Mouse (Mus musculus): Measurements from ENCODE around the gene Dus3l. TPM values are rescaled to one million over a fixed set of nuclear protein-coding genes. Genes with fewer than 3 reads are reported as not detected.

The Dus3l gene
- polyA plus RNA-seq, 1 experiment = 40.1 TPM

- Histone ChIP-seq H3K4me3 (ENCODE audit: insufficient read depth, poor library complexity, severe bottlenecking) (no peak overlapping the region), H3K79me3 (ENCODE audit: low read depth) (no peaks in the 10 kb centered on the region), H3K27me3 (ENCODE audit: control insufficient read depth, insufficient read depth, insufficient read length) (no peaks in the 10 kb centered on the region), H3ac (ENCODE audit: control insufficient read depth, insufficient read length, low read depth) (no peak overlapping the region), H3K79me2 (ENCODE audit: control insufficient read depth, insufficient read depth) (no peaks in the 10 kb centered on the region), H3K36me3 (ENCODE audit: control insufficient read depth, insufficient read depth) (no peaks in the 10 kb centered on the region)
- TF ChIP-seq MYOD1 (IDR thresholded peaks at IDR 0.05; ENCODE audit: control insufficient read depth, insufficient read length, low read depth) = no peak
- no peak for TF ChIP-seq FOSL1 (IDR thresholded peaks at IDR 0.05; ENCODE audit: insufficient read depth, low read length, poor library complexity, severe bottlenecking)
- no peak for TF ChIP-seq USF1 (IDR thresholded peaks at IDR 0.05; ENCODE audit: low read depth)
- TF ChIP-seq MYOG (IDR thresholded peaks at IDR 0.05; ENCODE audit: control insufficient read depth, extremely low read depth, insufficient read length) = no peak
- no peak for TF ChIP-seq MAX (IDR thresholded peaks at IDR 0.05)
- no peak for TF ChIP-seq CTCF (IDR thresholded peaks at IDR 0.05; ENCODE audit: control insufficient read depth, insufficient read depth, insufficient read length)
- no peak for TF ChIP-seq CEBPB (IDR thresholded peaks at IDR 0.05; ENCODE audit: low read depth)
These were observed 34.7 kb downstream of the Dus3l start for GRCm38 (mm10) chr17:56799276-56799675.

- H3ac ChIP-seq (ENCODE audit: control insufficient read depth, insufficient read length, low read depth) = no peak overlapping the region
- H3K79me2 ChIP-seq (ENCODE audit: control insufficient read depth, insufficient read depth) = no peaks in the 10 kb centered on the region
- no peaks in the 10 kb centered on the region for H3K27me3 ChIP-seq (ENCODE audit: control insufficient read depth, insufficient read depth, insufficient read length)
- no peaks in the 10 kb centered on the region for H3K79me3 ChIP-seq (ENCODE audit: low read depth)
- TF ChIP-seq CEBPB (IDR thresholded peaks at IDR 0.05; ENCODE audit: low read depth) (no peak), USF1 (IDR thresholded peaks at IDR 0.05; ENCODE audit: low read depth) (no peak), MAX (IDR thresholded peaks at IDR 0.05) (no peak), FOSL1 (IDR thresholded peaks at IDR 0.05; ENCODE audit: insufficient read depth, low read length, poor library complexity, severe bottlenecking) (no peak), MYOD1 (IDR thresholded peaks at IDR 0.05; ENCODE audit: control insufficient read depth, insufficient read length, low read depth) (no peak), CTCF (IDR thresholded peaks at IDR 0.05; ENCODE audit: control insufficient read depth, insufficient read depth, insufficient read length) (no peak)
- no peak overlapping the region for H3K4me3 ChIP-seq (ENCODE audit: insufficient read depth, poor library complexity, severe bottlenecking)
- no peaks in the 10 kb centered on the region for H3K36me3 ChIP-seq (ENCODE audit: control insufficient read depth, insufficient read depth)
These were observed 37.5 kb downstream of the Dus3l start for GRCm38 (mm10) chr17:56802065-56802464.

- TF ChIP-seq FOSL1 (IDR thresholded peaks at IDR 0.05; ENCODE audit: insufficient read depth, low read length, poor library complexity, severe bottlenecking) (no peak), CTCF (IDR thresholded peaks at IDR 0.05; ENCODE audit: control insufficient read depth, insufficient read depth, insufficient read length) (no peak), MYOD1 (IDR thresholded peaks at IDR 0.05; ENCODE audit: control insufficient read depth, insufficient read length, low read depth) (no peak), CEBPB (IDR thresholded peaks at IDR 0.05; ENCODE audit: low read depth) (no peak), USF1 (IDR thresholded peaks at IDR 0.05; ENCODE audit: low read depth) (no peak), MYOG (IDR thresholded peaks at IDR 0.05; ENCODE audit: control insufficient read depth, extremely low read depth, insufficient read length) (no peak), MAX (IDR thresholded peaks at IDR 0.05) (no peak)
- no peaks in the 10 kb centered on the region for H3K79me2 ChIP-seq (ENCODE audit: control insufficient read depth, insufficient read depth)
- no peaks in the 10 kb centered on the region for H3K79me3 ChIP-seq (ENCODE audit: low read depth)
- no peaks in the 10 kb centered on the region for H3K36me3 ChIP-seq (ENCODE audit: control insufficient read depth, insufficient read depth)
- H3K27me3 ChIP-seq (ENCODE audit: control insufficient read depth, insufficient read depth, insufficient read length) = no peaks in the 10 kb centered on the region
- H3K4me3 ChIP-seq (ENCODE audit: insufficient read depth, poor library complexity, severe bottlenecking) = no peak overlapping the region
- no peak overlapping the region for H3ac ChIP-seq (ENCODE audit: control insufficient read depth, insufficient read length, low read depth)
These were observed 40.4 kb downstream of the Dus3l start for GRCm38 (mm10) chr17:56804952-56805351.

- Histone ChIP-seq H3ac (ENCODE audit: control insufficient read depth, insufficient read length, low read depth) (no peak overlapping the region), H3K36me3 (ENCODE audit: control insufficient read depth, insufficient read depth) (no peaks in the 10 kb centered on the region), H3K79me3 (ENCODE audit: low read depth) (no peaks in the 10 kb centered on the region), H3K79me2 (ENCODE audit: control insufficient read depth, insufficient read depth) (no peaks in the 10 kb centered on the region), H3K4me3 (ENCODE audit: insufficient read depth, poor library complexity, severe bottlenecking) (no peak overlapping the region), H3K27me3 (ENCODE audit: control insufficient read depth, insufficient read depth, insufficient read length) (no peaks in the 10 kb centered on the region)
- TF ChIP-seq USF1 (IDR thresholded peaks at IDR 0.05; ENCODE audit: low read depth) (no peak), MAX (IDR thresholded peaks at IDR 0.05) (no peak), MYOG (IDR thresholded peaks at IDR 0.05; ENCODE audit: control insufficient read depth, extremely low read depth, insufficient read length) (no peak), FOSL1 (IDR thresholded peaks at IDR 0.05; ENCODE audit: insufficient read depth, low read length, poor library complexity, severe bottlenecking) (no peak), CEBPB (IDR thresholded peaks at IDR 0.05; ENCODE audit: low read depth) (no peak), CTCF (IDR thresholded peaks at IDR 0.05; ENCODE audit: control insufficient read depth, insufficient read depth, insufficient read length) (no peak), MYOD1 (IDR thresholded peaks at IDR 0.05; ENCODE audit: control insufficient read depth, insufficient read length, low read depth) (no peak)
These were observed 41.2 kb downstream of the Dus3l start for GRCm38 (mm10) chr17:56805784-56806183.

- Histone ChIP-seq H3K27me3 (ENCODE audit: control insufficient read depth, insufficient read depth, insufficient read length) (no peaks in the 10 kb centered on the region), H3ac (ENCODE audit: control insufficient read depth, insufficient read length, low read depth) (no peak overlapping the region), H3K79me3 (ENCODE audit: low read depth) (no peaks in the 10 kb centered on the region), H3K4me3 (ENCODE audit: insufficient read depth, poor library complexity, severe bottlenecking) (no peak overlapping the region), H3K36me3 (ENCODE audit: control insufficient read depth, insufficient read depth) (no peaks in the 10 kb centered on the region), H3K79me2 (ENCODE audit: control insufficient read depth, insufficient read depth) (no peaks in the 10 kb centered on the region)
- peak; percentile 97 for TF ChIP-seq CTCF (IDR thresholded peaks at IDR 0.05; ENCODE audit: control insufficient read depth, insufficient read depth, insufficient read length)
- TF ChIP-seq MYOD1 (IDR thresholded peaks at IDR 0.05; ENCODE audit: control insufficient read depth, insufficient read length, low read depth) = no peak
- no peak for TF ChIP-seq CEBPB (IDR thresholded peaks at IDR 0.05; ENCODE audit: low read depth)
These were observed 44.0 kb downstream of the Dus3l start for GRCm38 (mm10) chr17:56808518-56808917.

GRCm38 (mm10) chr17:56810245-56810644 is 45.7 kb downstream of the Dus3l start:
- no peaks in the 10 kb centered on the region for H3K79me2 ChIP-seq (ENCODE audit: control insufficient read depth, insufficient read depth)

More at GRCm38 (mm10) chr17:56810245-56810644, 45.7 kb downstream of the Dus3l start:
- no peaks in the 10 kb centered on the region for H3K79me3 ChIP-seq (ENCODE audit: low read depth)
- no peaks in the 10 kb centered on the region for H3K27me3 ChIP-seq (ENCODE audit: control insufficient read depth, insufficient read depth, insufficient read length)
- no peaks in the 10 kb centered on the region for H3K36me3 ChIP-seq (ENCODE audit: control insufficient read depth, insufficient read depth)
- TF ChIP-seq FOSL1 (IDR thresholded peaks at IDR 0.05; ENCODE audit: insufficient read depth, low read length, poor library complexity, severe bottlenecking) (no peak), MYOG (IDR thresholded peaks at IDR 0.05; ENCODE audit: control insufficient read depth, extremely low read depth, insufficient read length) (no peak), CTCF (IDR thresholded peaks at IDR 0.05; ENCODE audit: control insufficient read depth, insufficient read depth, insufficient read length) (no peak), MAX (IDR thresholded peaks at IDR 0.05) (no peak), CEBPB (IDR thresholded peaks at IDR 0.05; ENCODE audit: low read depth) (peak; percentile 64), MYOD1 (IDR thresholded peaks at IDR 0.05; ENCODE audit: control insufficient read depth, insufficient read length, low read depth) (no peak)
- no peak overlapping the region for H3ac ChIP-seq (ENCODE audit: control insufficient read depth, insufficient read length, low read depth)
- H3K4me3 ChIP-seq (ENCODE audit: insufficient read depth, poor library complexity, severe bottlenecking) = no peak overlapping the region
